Mouse (Mus musculus): Measurements from ENCODE around the gene Zfp541. TPM values are rescaled to one million over a fixed set of nuclear protein-coding genes. Genes with fewer than 3 reads are reported as not detected.

The Zfp541 gene
- total RNA-seq, 2 experiments from 2014 or later: 0.59 to 1.1 TPM

GRCm38 (mm10) chr7:16062099-16062420 lies 446 bp downstream of the Zfp541 start:
- TF ChIP-seq CTCF (conservative IDR thresholded peaks at IDR 0.05): no peak
- DNase-seq (ENCODE audit: low spot score in 2 of 2): no peak
- no peak overlapping the region for H3K4me3 ChIP-seq
- H3K27ac ChIP-seq: no peak overlapping the region

- DNase-seq (ENCODE audit: low spot score in 2 of 2): no peak
- H3K27ac ChIP-seq: no peak overlapping the region
- no peak overlapping the region for H3K4me3 ChIP-seq
- peak; percentile 63 for TF ChIP-seq CTCF (conservative IDR thresholded peaks at IDR 0.05)
Observed at GRCm38 (mm10) chr7:16063490-16063889, 1.9 kb downstream of the Zfp541 start.

GRCm38 (mm10) chr7:16070846-16071245 lies 9.2 kb downstream of the Zfp541 start:
- H3K27ac ChIP-seq: no peak overlapping the region
- no peak for TF ChIP-seq CTCF (conservative IDR thresholded peaks at IDR 0.05)
- no peak overlapping the region for H3K4me3 ChIP-seq
- no peak for DNase-seq (ENCODE audit: low spot score in 2 of 2)

GRCm38 (mm10) chr7:16071906-16072305 lies 10.3 kb downstream of the Zfp541 start:
- no peak overlapping the region for H3K27ac ChIP-seq
- DNase-seq (ENCODE audit: low spot score in 2 of 2): no peak
- no peak overlapping the region for H3K4me3 ChIP-seq
- no peak for TF ChIP-seq CTCF (conservative IDR thresholded peaks at IDR 0.05)

GRCm38 (mm10) chr7:16079947-16080346 lies 18.3 kb downstream of the Zfp541 start:
- DNase-seq (ENCODE audit: low spot score in 2 of 2): no peak
- Histone ChIP-seq H3K27ac (no peak overlapping the region), H3K4me3 (no peak overlapping the region)
- TF ChIP-seq CTCF (conservative IDR thresholded peaks at IDR 0.05): no peak

GRCm38 (mm10) chr7:16080581-16080980 lies 19.0 kb downstream of the Zfp541 start:
- DNase-seq (ENCODE audit: low spot score in 2 of 2): no peak
- no peak for TF ChIP-seq CTCF (conservative IDR thresholded peaks at IDR 0.05)
- H3K27ac ChIP-seq: no peak overlapping the region
- no peak overlapping the region for H3K4me3 ChIP-seq

- no peak for TF ChIP-seq CTCF (conservative IDR thresholded peaks at IDR 0.05)
- Histone ChIP-seq H3K27ac (no peak overlapping the region), H3K4me3 (no peak overlapping the region)
- no peak for DNase-seq (ENCODE audit: low spot score in 2 of 2)
Observed at GRCm38 (mm10) chr7:16083361-16083760, 21.7 kb downstream of the Zfp541 start.

- no peak for TF ChIP-seq CTCF (conservative IDR thresholded peaks at IDR 0.05)
- DNase-seq (ENCODE audit: low spot score in 2 of 2): peak in 1 of 2 experiments; percentile 60
- Histone ChIP-seq H3K27ac (peak overlapping the region; percentile 69; the same call in 1 of the 2 replicates), H3K4me3 (no peak overlapping the region)
Observed at GRCm38 (mm10) chr7:16087587-16087986, 26.0 kb downstream of the Zfp541 start.

GRCm38 (mm10) chr7:16094592-16094991 lies 33.0 kb downstream of the Zfp541 start:
- no peak for TF ChIP-seq CTCF (conservative IDR thresholded peaks at IDR 0.05)

GRCm38 (mm10) chr7:16098021-16099017 lies 36.7 kb downstream of the Zfp541 start, which contains the start of gene Napa:
Gene Napa (plus strand): TSS chr7:16098458.
- Histone ChIP-seq H3K27ac (peak within 1 kb of the TSS; percentile 93), H3K4me3 (peak within 1 kb of the TSS; percentile 100)
- TF ChIP-seq CTCF (conservative IDR thresholded peaks at IDR 0.05): peak; percentile 90
- DNase-seq (ENCODE audit: low spot score in 2 of 2): peak; percentile 98 to 100

More at GRCm38 (mm10) chr7:16094592-16094991, 33.0 kb downstream of the Zfp541 start:
- Histone ChIP-seq H3K4me3 (no peak overlapping the region), H3K27ac (no peak overlapping the region)
- no peak for DNase-seq (ENCODE audit: low spot score in 2 of 2)

GRCm38 (mm10) chr7:16099901-16100300 lies 38.3 kb downstream of the Zfp541 start:
- no peak for TF ChIP-seq CTCF (conservative IDR thresholded peaks at IDR 0.05)
- Histone ChIP-seq H3K27ac (peak overlapping the region; percentile 93), H3K4me3 (peak overlapping the region; percentile 100)
- DNase-seq (ENCODE audit: low spot score in 2 of 2): no peak

- TF ChIP-seq CTCF (conservative IDR thresholded peaks at IDR 0.05): 0 out of 2 replicates have a peak, but pooled peaks have one; percentile 4
- Histone ChIP-seq H3K4me3 (peak overlapping the region; percentile 100), H3K27ac (peak overlapping the region; percentile 93)
- DNase-seq (ENCODE audit: low spot score in 2 of 2): no peak
Observed at GRCm38 (mm10) chr7:16101081-16101480, 39.5 kb downstream of the Zfp541 start.

- TF ChIP-seq CTCF (conservative IDR thresholded peaks at IDR 0.05): no peak
- Histone ChIP-seq H3K4me3 (peak overlapping the region; percentile 100), H3K27ac (peak overlapping the region; percentile 93)
- no peak for DNase-seq (ENCODE audit: low spot score in 2 of 2)
Observed at GRCm38 (mm10) chr7:16101726-16102475, 40.3 kb downstream of the Zfp541 start.

Measured in layer of hippocampus, adult 2 months (tissue).